Mouse (Mus musculus): ENCODE results near the gene Cdc7. TPM values are rescaled to one million over a fixed set of nuclear protein-coding genes. Genes with fewer than 3 reads are reported as not detected.

Cdc7 gene
- polyA plus RNA-seq, 1 experiment from 2014 or later, result 15.0 TPM

DNA sequence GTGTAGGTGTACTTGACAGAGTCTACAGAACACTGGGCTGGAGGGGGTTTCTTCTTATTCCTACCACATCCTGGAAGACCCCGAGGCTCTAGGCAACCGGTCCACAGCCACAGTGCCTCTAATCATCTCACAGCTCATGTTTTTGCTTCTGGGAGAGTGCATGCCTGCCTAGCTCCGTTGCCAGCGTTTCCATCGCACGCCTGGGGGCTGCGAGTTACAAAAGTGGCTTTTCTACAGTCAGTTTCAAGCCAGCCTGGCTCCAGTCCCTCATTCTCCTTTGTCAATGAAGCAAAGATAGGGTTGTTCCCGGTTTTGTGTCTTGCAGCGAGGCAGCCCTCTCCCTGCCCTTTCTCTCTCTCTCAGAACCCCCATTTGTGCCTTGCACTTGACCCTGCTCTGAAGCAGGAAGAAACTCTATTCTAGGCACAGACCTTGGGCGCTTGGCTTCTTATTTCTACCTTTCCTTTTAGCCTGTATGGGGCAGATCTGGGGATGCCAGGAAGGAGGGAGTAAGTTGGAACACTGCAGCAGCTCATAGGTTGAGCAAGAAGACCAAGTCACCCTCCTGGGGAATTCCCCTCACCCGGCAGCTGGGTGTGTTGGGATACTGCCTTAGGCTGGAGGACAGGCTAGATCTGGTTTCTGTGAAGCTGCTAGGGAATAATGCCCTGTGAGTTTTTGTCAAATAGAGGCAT lies 37.4 kb downstream of the Cdc7 start:
- no peaks in the 10 kb centered on the region for H3K27me3 ChIP-seq (ENCODE audit: control insufficient read depth, insufficient read depth, low read depth, low read length)
- ATAC-seq (ENCODE audit: low read depth), result no peak
- 58% methylated on average over 11 of the region's 11 CpGs for WGBS (ENCODE audit: insufficient replicate concordance)
- no peak overlapping the region for H3K4me2 ChIP-seq (ENCODE audit: low read depth, low read length)
- no peak overlapping the region for H3K4me3 ChIP-seq (ENCODE audit: low read depth, low read length)
- no peak overlapping the region for H3K9ac ChIP-seq (ENCODE audit: low read depth, low read length)
- H3K4me1 ChIP-seq (ENCODE audit: control insufficient read depth, low read depth, low read length), result no peaks in the 10 kb centered on the region
- H3K27ac ChIP-seq (ENCODE audit: low read length), result no peak overlapping the region
- no peaks in the 10 kb centered on the region for H3K9me3 ChIP-seq (replicated peaks; ENCODE audit: control insufficient read depth, low read length)
- H3K36me3 ChIP-seq (ENCODE audit: control insufficient read depth, insufficient read depth), result no peaks in the 10 kb centered on the region

DNA sequence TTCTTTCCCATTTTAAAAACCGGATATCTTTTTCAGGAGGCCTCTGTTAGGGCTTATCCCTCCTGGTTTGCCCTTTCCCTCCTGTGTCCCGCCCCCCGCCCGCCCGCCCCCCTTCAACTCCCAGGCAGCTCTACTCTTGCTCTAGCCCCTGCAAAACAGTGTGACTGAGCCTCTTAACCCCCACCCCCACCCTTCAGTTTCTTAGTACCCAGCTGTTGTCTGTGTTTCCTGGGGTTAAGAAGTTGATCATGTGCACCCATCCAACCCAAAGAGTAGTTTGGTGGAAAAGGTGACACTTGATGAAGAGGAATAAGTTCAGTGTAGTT lies 37.9 kb downstream of the Cdc7 start:
- H3K27me3 ChIP-seq (ENCODE audit: control insufficient read depth, insufficient read depth, low read depth, low read length), result no peaks in the 10 kb centered on the region
- H3K36me3 ChIP-seq (ENCODE audit: control insufficient read depth, insufficient read depth), result no peaks in the 10 kb centered on the region
- 57% methylated on average over 5 of the region's 5 CpGs for WGBS (ENCODE audit: insufficient replicate concordance)
- no peak overlapping the region for H3K9ac ChIP-seq (ENCODE audit: low read depth, low read length)
- H3K9me3 ChIP-seq (replicated peaks; ENCODE audit: control insufficient read depth, low read length), result no peaks in the 10 kb centered on the region
- H3K4me2 ChIP-seq (ENCODE audit: low read depth, low read length), result no peak overlapping the region
- ATAC-seq (ENCODE audit: low read depth), result no peak
- H3K4me3 ChIP-seq (ENCODE audit: low read depth, low read length), result no peak overlapping the region
- no peaks in the 10 kb centered on the region for H3K4me1 ChIP-seq (ENCODE audit: control insufficient read depth, low read depth, low read length)
- no peak overlapping the region for H3K27ac ChIP-seq (ENCODE audit: low read length)

DNA sequence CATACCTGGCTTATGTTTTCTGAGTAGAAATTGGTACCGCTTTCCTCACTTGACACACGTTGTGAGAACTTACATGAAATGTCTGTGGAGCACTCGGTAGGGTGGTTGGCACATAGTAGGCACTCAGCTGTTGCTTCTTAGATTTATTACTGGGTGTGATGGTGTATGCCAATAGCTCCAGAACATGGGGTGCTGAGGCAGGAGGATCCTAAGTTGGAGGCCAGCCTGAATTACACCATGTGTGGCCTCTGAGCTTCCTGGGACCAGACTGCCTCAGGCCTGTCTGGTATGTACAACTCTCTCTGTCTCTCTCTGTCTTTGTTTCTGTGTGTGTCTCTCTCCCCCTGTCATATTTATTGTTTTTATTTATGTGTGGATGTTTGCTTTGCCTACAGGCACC lies 45.6 kb downstream of the Cdc7 start:
- no peaks in the 10 kb centered on the region for H3K9me3 ChIP-seq (replicated peaks; ENCODE audit: control insufficient read depth, low read length)
- H3K27me3 ChIP-seq (ENCODE audit: control insufficient read depth, insufficient read depth, low read depth, low read length), result no peaks in the 10 kb centered on the region
- H3K4me2 ChIP-seq (ENCODE audit: low read depth, low read length), result no peak overlapping the region
- no peak overlapping the region for H3K4me3 ChIP-seq (ENCODE audit: low read depth, low read length)
- H3K4me1 ChIP-seq (ENCODE audit: control insufficient read depth, low read depth, low read length), result no peaks in the 10 kb centered on the region; the same call in none of the 2 replicates
- WGBS (ENCODE audit: insufficient replicate concordance), result 79% methylated on average over 3 of the region's 3 CpGs
- H3K27ac ChIP-seq (ENCODE audit: low read length), result no peak overlapping the region
- no peaks in the 10 kb centered on the region for H3K36me3 ChIP-seq (ENCODE audit: control insufficient read depth, insufficient read depth)
- no peak for ATAC-seq (ENCODE audit: low read depth)
- H3K9ac ChIP-seq (ENCODE audit: low read depth, low read length), result no peak overlapping the region

DNA sequence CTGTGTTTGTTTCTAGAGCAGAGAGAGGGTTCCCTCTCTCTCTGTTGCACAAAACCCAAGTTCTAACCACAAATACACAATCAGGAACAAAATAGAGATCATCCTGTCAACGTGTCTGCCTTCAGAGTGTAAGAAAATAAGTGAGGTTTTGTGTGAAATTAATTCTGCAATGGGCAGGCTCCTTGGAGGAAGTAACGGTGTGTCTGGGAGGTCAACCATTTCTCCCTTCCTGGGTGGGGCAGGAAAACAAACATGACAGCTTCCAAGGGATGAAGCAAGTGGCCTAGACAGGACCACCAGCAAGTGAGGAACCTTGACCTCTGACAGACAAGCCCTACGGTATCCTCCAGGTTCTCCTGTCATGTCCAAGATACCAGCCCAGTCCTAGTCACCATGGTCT lies 46.2 kb downstream of the Cdc7 start:
- H3K36me3 ChIP-seq (ENCODE audit: control insufficient read depth, insufficient read depth), result no peaks in the 10 kb centered on the region
- H3K9ac ChIP-seq (ENCODE audit: low read depth, low read length), result no peak overlapping the region
- H3K4me1 ChIP-seq (ENCODE audit: control insufficient read depth, low read depth, low read length), result peaks cover 5% of the 10 kb centered on the region
- no peaks in the 10 kb centered on the region for H3K9me3 ChIP-seq (replicated peaks; ENCODE audit: control insufficient read depth, low read length)
- ATAC-seq (ENCODE audit: low read depth), result no peak
- no peak overlapping the region for H3K27ac ChIP-seq (ENCODE audit: low read length)
- no peaks in the 10 kb centered on the region for H3K27me3 ChIP-seq (ENCODE audit: control insufficient read depth, insufficient read depth, low read depth, low read length)
- no peak overlapping the region for H3K4me2 ChIP-seq (ENCODE audit: low read depth, low read length)
- no peak overlapping the region for H3K4me3 ChIP-seq (ENCODE audit: low read depth, low read length)
- WGBS (ENCODE audit: insufficient replicate concordance), result 40% methylated on average over 3 of the region's 3 CpGs

DNA sequence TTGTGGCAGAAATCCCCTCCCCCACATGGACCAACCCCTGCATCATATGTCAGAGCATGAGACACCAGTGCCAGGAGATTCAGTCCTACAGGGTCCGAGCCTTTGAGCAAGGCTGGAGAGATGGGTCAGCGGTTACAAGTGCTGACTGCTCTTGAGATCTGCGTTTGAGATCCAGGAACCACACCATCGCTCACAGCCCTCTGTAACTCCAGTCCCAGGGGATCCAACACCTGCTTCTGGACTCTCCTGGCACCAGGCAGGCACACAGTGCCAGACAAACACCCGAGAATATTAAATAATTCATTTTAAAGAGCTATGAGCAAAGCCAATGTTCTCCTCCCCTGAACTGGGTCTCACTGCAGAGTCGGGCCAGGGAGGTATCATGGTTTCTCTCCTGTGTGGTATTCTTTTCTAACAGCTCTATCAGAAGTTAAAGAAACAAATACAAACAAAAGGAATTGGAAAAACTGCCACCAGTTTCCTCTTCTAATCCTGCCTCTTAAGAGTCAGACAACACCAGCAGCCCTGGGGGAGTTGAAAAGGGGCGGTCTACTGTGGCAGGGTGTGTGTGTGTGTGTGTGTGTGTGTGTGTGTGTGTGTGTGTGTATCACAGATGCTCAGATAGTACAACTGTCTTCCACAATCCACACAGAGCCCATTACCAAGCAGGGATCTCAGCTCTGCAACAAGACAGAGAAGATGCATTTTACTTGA lies 47.4 kb downstream of the Cdc7 start:
- 60% methylated on average over 7 of the region's 7 CpGs for WGBS (ENCODE audit: insufficient replicate concordance)
- peaks cover 13% of the 10 kb centered on the region for H3K4me1 ChIP-seq (ENCODE audit: control insufficient read depth, low read depth, low read length)
- no peaks in the 10 kb centered on the region for H3K9me3 ChIP-seq (replicated peaks; ENCODE audit: control insufficient read depth, low read length)

DNA sequence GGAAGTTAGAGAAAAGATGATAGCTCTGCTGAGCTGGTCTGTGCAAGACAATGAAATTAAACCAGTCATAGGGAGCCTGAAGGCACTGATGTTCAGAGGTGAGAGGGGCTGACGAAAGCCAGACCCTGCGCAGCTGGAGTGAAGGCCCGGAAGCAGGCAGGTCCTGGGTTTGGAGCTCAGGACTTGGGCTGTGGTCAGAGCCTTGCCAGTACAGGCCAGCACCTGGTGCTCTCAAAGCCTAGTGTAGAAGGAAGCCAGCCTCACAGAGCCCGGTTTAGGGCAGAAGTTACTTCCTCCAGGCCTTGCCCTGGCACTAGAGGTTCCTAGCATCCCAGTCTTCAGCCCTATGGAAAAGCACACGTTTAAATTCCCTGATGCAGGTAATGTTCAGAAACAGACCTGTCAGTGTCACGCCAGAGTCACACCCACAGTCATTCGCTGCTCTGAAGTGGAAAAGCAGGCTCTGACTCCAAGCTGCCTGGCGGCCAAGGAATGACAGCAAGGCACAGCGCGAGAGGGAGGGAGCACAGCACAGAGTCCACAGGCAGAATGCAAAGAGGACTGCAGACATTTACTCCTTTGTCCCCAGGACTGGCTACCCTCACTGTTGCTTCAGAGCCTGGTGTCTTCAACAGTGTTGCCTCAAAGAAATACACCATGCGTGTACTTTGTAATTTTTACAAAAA lies 48.1 kb downstream of the Cdc7 start:
- H3K27ac ChIP-seq (ENCODE audit: low read length), result no peak overlapping the region
- no peak overlapping the region for H3K4me2 ChIP-seq (ENCODE audit: low read depth, low read length)
- no peak for ATAC-seq (ENCODE audit: low read depth)
- H3K9ac ChIP-seq (ENCODE audit: low read depth, low read length), result no peak overlapping the region
- H3K27me3 ChIP-seq (ENCODE audit: control insufficient read depth, insufficient read depth, low read depth, low read length), result no peaks in the 10 kb centered on the region
- H3K36me3 ChIP-seq (ENCODE audit: control insufficient read depth, insufficient read depth), result no peaks in the 10 kb centered on the region
- no peaks in the 10 kb centered on the region for H3K9me3 ChIP-seq (replicated peaks; ENCODE audit: control insufficient read depth, low read length)
- H3K4me3 ChIP-seq (ENCODE audit: low read depth, low read length), result no peak overlapping the region
- 38% methylated on average over 11 of the region's 11 CpGs for WGBS (ENCODE audit: insufficient replicate concordance)
- peaks cover 13% of the 10 kb centered on the region for H3K4me1 ChIP-seq (ENCODE audit: control insufficient read depth, low read depth, low read length)

More for the DNA sequence above, 47.4 kb downstream of the Cdc7 start:
- Histone ChIP-seq H3K36me3 (ENCODE audit: control insufficient read depth, insufficient read depth) (no peaks in the 10 kb centered on the region), H3K27ac (ENCODE audit: low read length) (no peak overlapping the region), H3K4me2 (ENCODE audit: low read depth, low read length) (no peak overlapping the region), H3K9ac (ENCODE audit: low read depth, low read length) (no peak overlapping the region), H3K27me3 (ENCODE audit: control insufficient read depth, insufficient read depth, low read depth, low read length) (no peaks in the 10 kb centered on the region), H3K4me3 (ENCODE audit: low read depth, low read length) (no peak overlapping the region)
- ATAC-seq (ENCODE audit: low read depth), result no peak

DNA sequence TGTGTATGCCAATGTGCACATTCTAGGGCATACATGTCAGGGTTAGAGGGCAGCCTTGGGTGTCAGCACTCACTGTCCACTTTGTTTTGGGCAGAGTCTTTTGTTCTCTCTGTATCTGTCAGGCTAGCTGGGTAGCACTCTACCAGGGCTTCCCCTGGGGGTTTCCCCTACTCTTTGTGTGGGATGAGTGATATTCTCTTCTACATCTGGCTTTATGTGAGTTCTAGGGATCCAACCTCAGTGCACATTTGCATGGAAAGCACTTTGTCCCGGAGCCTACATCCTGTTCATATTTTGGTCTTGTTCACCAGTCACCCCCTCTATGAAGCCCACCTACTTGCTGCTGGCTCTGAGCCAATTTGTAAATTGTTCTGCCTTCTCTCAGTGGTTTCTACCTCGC lies 49.3 kb downstream of the Cdc7 start:
- peaks cover 13% of the 10 kb centered on the region for H3K4me1 ChIP-seq (ENCODE audit: control insufficient read depth, low read depth, low read length)
- no peak for ATAC-seq (ENCODE audit: low read depth)
- H3K27me3 ChIP-seq (ENCODE audit: control insufficient read depth, insufficient read depth, low read depth, low read length), result no peaks in the 10 kb centered on the region
- H3K9ac ChIP-seq (ENCODE audit: low read depth, low read length), result no peak overlapping the region
- H3K9me3 ChIP-seq (replicated peaks; ENCODE audit: control insufficient read depth, low read length), result no peaks in the 10 kb centered on the region
- no peak overlapping the region for H3K27ac ChIP-seq (ENCODE audit: low read length)
- H3K4me2 ChIP-seq (ENCODE audit: low read depth, low read length), result no peak overlapping the region
- no peak overlapping the region for H3K4me3 ChIP-seq (ENCODE audit: low read depth, low read length)
- WGBS (ENCODE audit: insufficient replicate concordance), result 59% methylated on average over 2 of the region's 2 CpGs
- no peaks in the 10 kb centered on the region for H3K36me3 ChIP-seq (ENCODE audit: control insufficient read depth, insufficient read depth)

DNA sequence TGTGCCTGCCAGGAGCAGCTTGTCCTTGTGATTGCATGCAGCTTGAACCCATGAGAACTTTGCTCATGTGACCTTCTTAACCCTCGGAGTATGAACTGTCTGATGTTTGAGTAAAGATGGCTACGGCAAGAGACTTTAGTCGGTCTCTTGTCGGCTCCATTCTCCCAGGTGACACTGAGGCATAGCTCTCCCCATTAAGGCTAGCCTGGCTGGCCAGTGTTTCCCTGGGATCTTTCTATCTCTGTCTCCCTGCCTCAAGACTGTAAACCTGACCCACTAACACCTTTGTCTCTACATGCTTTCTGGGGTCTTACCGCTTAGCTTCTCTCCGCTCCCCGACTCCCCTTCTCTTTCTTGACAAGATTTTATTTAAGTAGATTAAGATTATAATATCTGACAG lies 50.0 kb downstream of the Cdc7 start:
- no peak overlapping the region for H3K9ac ChIP-seq (ENCODE audit: low read depth, low read length)
- no peak overlapping the region for H3K4me2 ChIP-seq (ENCODE audit: low read depth, low read length)
- no peak overlapping the region for H3K27ac ChIP-seq (ENCODE audit: low read length)
- H3K36me3 ChIP-seq (ENCODE audit: control insufficient read depth, insufficient read depth), result no peaks in the 10 kb centered on the region
- H3K27me3 ChIP-seq (ENCODE audit: control insufficient read depth, insufficient read depth, low read depth, low read length), result no peaks in the 10 kb centered on the region
- peaks cover 13% of the 10 kb centered on the region for H3K4me1 ChIP-seq (ENCODE audit: control insufficient read depth, low read depth, low read length)
- no peak for ATAC-seq (ENCODE audit: low read depth)
- H3K9me3 ChIP-seq (replicated peaks; ENCODE audit: control insufficient read depth, low read length), result no peaks in the 10 kb centered on the region
- no peak overlapping the region for H3K4me3 ChIP-seq (ENCODE audit: low read depth, low read length)
- 74% methylated on average over 7 of the region's 7 CpGs for WGBS (ENCODE audit: insufficient replicate concordance)

DNA sequence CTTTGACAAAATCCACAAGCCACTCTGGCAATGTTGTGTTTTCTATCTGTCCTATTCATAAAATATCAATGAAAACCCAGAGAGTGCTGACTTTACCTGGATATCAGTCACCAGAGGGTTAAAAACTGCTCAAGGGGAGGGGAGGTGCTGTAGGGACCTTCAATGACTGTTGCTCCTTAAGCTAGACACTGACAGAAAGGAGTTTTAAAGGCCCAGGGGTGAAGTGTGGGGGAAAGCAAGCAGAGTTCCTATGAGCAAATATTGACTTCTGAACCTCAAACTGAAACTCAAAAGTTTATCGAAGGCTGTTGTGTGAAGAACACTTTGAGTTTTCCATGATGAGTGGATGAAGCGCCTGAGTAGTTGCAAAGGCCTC lies 50.9 kb downstream of the Cdc7 start:
- peak overlapping the region; percentile 52; the same call in 1 of the 2 replicates for H3K4me2 ChIP-seq (ENCODE audit: low read depth, low read length)
- H3K4me1 ChIP-seq (ENCODE audit: control insufficient read depth, low read depth, low read length), result peaks cover 13% of the 10 kb centered on the region
- no peak overlapping the region for H3K4me3 ChIP-seq (ENCODE audit: low read depth, low read length)
- no peak for ATAC-seq (ENCODE audit: low read depth)
- H3K36me3 ChIP-seq (ENCODE audit: control insufficient read depth, insufficient read depth), result no peaks in the 10 kb centered on the region
- H3K9me3 ChIP-seq (replicated peaks; ENCODE audit: control insufficient read depth, low read length), result no peaks in the 10 kb centered on the region
- WGBS (ENCODE audit: insufficient replicate concordance), result 37% methylated on average over 2 of the region's 2 CpGs
- no peak overlapping the region for H3K27ac ChIP-seq (ENCODE audit: low read length)
- H3K27me3 ChIP-seq (ENCODE audit: control insufficient read depth, insufficient read depth, low read depth, low read length), result no peaks in the 10 kb centered on the region
- H3K9ac ChIP-seq (ENCODE audit: low read depth, low read length), result no peak overlapping the region
